Mouse (Mus musculus) thymus, postnatal 14 days (tissue): Measurements from ENCODE around the gene Sap30.
"Not testable (repeated sequence)": the region's sequence is repeated elsewhere in the genome, so short reads cannot be mapped to it uniquely, and the experiment has no call there.

ENCODE experiments used
- DNase-seq: peaks from one replicate; pipeline ENCODE4 v3.0.0; 2021

Sap30 gene

DNA sequence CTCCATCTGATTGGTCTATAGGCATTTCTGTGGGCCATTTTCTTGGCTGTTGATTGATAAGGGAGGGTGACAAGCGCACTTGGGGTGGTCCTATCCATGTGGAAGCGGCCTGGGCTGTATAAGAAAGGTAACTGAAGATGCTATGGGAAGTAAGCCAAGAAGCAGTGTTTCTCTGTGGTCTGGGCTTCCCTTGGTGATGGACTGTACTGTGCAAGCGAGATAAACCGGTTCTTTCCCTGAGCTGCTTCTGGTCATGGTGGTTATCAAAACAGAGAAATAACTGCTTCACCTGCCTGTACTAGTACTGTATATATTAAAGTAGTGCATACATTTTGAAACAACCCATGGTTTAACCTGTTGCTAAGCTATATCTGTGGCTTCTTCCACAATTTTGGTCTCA lies 4.2 kb upstream of the Sap30 start:
- no peak for DNase-seq

DNA sequence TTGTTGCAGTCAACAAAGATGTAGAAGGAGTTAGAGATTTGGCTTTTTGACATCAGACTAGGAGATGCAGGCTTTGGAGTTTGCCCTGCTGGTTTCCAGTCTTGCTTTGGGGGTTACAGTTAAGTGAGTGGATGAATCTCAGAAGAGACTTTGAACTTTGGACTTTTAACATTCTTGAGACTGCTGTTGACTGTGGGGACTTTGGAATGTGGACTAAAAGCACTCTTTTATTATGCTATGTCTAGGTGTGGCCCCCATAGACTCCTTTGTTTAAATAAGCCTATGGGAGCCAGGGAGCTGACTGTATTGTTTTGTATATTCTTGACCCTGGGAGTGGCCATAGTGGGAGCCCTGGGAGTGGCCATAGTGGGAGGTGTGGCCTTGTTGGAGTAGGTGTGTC lies 2.2 kb upstream of the Sap30 start:
- DNase-seq = no peak

DNA sequence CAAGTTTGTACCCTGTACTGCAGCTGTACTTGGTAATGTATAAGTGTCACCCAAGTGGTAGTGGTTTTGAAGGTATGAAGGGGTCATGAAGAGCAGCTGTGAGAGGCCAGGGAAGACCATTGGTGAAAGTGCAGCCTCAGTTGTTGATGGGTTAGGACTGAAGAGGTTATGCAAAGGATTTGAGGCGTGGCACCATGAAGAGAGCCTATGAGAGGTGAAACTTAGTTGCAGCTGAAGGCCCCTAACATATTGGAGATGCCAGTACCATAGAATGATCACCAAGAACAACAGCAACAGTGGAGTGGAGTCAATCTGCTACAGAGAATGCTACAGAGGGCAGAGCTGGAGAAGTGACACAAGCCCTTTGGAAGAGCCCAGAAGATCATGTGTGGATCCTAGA lies 1.7 kb upstream of the Sap30 start:
- DNase-seq = no peak

DNA sequence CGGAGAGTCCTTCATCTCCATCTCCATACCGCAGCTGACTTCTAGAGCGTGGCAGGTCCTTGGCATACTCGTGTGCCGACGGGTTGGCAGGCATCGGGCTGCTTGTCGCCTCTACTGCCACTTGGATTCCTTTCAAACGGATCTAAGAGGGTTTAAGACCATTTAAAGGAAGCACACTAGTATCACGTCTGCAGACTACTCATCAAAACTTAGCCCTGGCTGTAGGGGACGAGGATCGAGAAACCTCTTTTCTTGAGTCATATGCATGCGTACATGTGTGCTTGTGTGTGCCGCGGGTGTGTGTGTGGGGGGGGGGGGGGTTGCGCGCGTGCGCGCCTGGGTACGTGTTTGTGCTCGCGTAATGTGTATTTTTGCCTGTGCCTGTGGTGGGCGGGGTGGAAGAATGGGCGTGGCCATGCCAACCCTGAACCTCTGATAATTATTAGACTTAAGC lies 679 bp upstream of the Sap30 start:
- peak; percentile 79 for DNase-seq

DNA sequence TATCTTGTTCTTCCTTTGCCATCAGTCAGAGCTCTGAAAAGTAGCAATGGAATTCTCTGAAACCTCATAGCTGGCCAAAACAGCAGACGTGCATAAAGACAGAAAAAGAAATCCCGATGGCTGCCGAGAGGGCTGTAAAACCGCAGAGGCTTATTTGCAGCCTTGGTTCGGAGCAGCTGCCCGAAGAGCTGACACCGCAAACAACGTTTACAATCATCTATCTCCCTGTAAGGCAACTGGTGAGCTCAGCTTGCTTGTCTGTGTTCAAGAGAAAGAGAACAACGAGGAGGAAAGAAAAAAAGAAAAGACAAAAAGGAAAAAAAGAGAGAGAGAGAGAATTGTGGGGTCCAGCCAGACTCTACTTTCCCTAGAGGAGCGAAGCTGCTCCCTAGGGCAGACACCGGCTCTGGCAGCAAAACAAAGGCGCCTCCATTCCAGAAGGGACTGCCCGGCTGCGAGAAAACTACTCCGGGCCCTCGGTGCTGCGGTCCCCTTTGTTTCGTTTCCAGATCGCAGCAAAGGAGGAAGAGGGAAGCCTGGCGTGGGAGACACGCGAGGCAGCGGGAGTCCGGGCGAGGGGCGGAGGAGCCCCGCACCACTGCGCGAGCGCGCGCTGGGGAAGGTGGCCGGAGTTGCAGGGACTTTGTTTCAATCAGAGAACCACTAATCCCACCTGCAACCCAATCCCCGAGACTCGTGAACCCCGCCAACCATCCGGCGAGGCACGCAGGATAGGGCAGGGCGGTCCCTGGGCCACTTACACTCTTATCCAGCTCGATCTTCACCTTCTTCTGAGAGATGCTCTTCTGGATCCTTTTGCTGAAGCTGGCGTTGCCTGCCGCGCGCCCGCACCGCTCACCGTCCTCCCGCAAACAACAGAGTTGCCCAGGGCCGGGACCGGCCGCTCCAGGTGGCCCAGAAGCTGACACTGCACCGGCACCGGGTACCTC lies 894 bp downstream of the Sap30 start:
- DNase-seq = peak; percentile 61

DNA sequence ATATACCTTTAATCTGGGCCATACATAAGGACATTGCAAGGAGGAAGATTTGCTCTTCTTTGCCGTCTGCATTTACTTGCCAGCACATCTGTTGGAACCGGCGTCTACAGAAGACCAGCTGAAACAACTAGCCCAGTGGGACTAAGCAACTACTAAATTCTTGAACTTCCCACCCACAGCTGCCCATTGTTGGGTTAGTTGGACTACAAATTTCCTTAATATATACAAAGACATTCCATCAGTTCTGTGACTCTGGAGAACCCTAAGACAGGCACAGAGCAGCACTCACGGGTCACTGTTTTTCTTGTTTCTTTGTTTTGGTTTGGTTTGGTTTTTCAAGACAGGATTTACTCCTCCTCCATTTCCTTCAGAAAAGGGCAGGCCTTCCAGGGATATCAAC lies 7.1 kb downstream of the Sap30 start:
- DNase-seq = no peak

DNA sequence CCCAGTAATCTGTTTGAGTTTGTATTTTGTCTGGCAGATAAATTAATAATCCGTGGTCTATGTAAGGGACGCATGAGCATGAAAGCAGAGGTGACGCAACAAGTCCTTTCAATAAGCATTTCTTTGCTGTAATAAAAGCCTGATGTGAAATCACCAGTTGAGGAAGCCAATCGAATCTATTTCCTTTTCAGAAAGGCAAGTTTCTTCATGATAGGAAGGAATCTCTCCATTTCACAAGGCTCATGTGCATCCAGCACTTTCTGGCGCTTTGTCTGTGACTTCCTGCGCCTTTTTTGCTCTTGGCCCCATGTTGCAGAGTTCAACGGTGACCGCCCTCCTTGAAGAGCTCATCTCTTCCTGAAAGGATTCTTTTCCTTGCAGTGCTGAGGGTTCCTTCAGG lies 8.0 kb downstream of the Sap30 start:
- DNase-seq = no peak

DNA sequence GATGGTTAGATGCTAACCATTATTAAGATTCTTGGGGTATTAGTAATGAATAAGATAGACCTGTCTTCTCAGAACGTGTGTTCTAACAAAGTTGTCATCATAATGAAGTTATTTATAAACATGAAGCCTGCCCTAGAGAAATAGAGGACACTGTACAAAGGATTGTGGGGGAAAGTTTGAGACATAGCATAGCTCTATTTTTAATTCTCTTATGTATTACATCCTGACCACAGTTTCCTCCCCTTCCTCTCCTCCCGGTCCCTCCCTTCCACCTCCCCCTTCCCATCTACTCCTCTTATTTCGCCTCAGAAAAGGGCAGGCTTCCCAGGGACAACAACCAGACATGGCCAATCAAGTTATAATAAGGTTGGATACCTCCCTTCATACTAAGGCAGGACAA lies 9.3 kb downstream of the Sap30 start:
- no peak for DNase-seq

DNA sequence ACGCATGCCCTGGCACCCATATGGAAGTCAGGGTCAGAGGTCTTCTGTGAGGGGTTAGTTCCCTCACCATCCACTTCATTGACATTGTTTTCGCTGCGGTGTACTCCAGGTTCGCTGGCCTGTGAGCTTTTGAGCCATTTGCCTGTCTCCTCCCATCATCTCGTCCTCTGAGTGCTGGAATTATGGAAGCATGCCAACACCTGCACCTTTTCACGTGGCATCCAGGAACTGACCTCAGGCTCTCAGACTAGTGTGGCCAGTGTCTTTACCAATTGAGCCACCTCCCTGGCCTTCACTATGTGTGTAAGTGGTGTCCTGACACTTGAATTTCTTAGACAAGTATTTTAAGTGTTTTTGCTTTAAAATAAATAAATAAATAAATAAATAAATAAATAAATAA lies 13.9 kb downstream of the Sap30 start:
- no peak for DNase-seq

DNA sequence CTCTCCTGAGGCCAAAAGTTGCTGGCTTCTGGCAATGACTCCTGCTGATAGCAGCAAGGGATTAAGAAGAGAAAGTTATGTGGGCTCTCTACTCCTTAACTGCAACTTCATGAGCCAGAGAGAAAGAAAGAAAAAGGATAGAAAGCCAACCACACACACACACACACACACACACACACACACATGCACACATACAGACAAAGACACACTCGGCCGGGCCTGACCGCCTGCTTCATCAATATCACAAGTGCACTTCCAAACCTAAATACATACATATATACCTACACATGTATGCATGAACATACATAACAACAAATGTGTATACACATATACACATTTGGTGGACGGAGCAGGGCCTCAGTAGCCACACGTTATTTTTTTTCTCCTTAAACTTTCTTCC lies 16.8 kb downstream of the Sap30 start:
- no peak for DNase-seq

DNA sequence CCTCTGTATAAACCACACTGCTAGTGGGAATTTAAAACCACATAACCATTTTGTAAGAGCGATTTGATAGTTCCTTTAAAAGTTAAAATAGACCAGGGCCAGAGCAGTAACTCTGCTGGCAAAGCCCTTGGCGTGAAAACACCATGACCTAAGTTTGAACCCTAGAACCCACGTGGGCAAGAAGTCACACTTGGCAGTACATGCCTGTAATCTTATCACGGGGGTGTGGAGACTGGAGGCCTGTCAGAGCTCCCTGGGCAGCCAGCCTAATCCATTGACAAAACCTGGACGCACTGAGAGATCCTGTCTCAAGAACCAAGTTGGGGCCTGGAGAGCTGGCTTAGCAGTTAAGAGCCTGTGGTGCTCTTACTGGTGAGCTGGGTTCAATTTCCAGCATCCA lies 19.0 kb downstream of the Sap30 start:
- no peak for DNase-seq

DNA sequence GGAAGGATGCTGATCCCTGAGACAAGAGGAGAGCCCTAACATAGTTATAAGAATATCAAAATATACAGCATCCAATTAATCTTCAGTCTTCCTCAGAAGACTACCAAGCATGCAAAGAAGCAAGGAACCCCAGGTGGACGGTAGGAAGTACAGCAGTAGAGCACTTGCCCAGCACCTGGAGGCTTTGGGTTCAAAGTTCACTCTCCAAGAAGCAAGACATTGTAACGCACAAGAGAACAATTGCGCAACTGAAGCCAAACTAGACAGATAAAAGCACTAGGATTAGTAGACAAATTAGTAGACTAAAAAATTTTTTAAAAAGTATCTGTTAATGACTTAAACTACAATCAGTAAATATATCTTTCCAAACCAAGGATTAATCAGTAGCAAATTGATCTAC lies 23.9 kb downstream of the Sap30 start:
- DNase-seq = no peak

DNA sequence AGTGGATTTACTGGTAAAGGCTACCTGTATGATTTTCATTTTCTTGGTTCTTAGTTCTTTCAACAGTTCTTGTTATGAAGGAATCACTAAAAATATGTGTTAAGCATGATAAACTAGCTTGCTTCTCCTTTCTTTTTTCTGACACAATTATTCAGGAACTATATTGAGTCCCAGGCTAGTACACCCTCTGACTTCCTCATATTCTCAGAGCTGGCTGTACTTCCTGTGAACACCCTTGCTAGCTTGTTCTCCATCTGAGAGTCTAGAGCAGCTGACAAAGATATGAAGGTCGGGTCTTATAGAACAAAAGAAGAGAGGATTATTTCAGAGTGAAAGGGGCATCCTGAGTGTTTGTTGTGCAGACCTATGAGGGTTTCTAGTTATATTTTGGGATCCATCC lies 24.8 kb downstream of the Sap30 start:
- no peak for DNase-seq

DNA sequence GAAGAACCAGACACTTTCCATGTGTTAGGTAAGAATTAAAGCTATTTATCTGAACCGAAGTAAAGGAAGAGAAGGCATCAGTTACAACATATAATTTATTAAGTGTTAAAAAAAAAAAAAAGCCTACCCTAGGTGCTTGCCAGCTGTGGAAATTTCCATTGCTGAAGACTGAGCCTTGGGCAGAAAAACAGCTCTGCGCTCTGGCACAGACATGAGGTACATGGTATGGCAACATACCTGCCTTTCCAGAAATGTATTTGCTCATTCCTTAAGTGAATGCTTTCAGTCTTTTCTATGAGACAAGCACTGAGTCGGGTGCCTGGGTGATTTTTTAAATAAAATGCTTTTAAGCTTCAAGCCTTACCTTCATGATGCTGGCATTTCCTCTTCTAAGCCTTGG lies 29.7 kb downstream of the Sap30 start:
- no peak for DNase-seq

DNA sequence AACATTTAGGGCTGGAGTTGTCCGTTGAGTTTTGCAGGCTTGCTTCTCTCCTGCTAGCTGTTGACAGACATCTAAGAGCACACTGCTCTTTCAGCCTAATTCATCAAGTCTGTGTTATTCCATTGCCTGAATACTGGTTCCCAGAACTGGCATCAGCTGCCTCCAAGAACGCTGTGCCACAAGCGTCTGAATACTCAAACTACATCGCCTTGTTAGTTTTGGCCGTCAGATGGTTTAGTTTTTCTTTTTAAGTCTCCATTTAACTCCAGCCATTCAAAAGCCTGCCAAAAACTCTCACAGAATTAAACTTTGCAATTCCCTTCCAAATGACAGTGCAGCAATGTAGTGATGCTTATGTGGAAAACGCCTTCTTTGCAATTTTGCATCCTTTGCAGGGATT lies 30.5 kb downstream of the Sap30 start:
- DNase-seq = no peak

DNA sequence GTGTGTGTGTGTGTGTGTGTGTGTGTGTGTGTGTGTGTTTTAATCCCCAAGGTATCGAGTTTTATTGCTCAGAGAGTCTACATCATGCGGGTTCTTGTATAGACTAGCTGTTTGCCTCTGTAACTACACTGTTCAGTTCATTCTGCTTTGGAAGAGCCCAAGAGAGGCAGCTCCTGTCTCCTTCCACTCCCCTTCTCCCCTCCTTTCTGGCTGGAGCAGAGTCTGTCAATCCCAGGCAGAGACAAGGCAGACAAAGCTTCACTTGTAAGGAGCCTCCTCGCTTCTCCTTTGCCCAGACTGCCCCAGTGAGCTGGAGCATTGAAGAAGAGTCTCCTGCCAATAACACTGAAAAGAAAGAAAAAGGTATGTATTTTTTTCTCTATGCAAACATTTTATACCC lies 31.9 kb downstream of the Sap30 start, which contains the start of gene Scrg1:
Scrg1 (plus strand) TSS at position 159 of the 400 bp plus-strand sequence.
- no peak for DNase-seq

DNA sequence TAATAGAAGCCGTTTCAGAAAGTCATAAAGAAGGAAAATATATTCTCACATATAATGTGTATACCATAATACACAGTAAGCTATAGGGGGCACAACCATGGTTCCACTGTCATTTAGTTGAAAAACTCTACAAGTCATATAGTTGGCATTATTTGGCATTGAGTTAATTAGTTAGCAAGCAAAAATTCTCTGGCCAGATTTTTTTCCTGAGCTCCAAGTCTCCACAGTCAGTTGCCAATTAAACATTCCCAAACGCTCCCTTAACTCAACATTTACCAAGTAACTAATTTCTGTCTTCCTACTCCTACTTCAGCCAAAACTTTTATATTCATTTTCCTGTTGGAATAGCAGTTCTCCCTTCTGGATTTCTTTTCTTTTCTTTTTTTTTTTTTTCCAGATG lies 34.3 kb downstream of the Sap30 start:
- no peak for DNase-seq

DNA sequence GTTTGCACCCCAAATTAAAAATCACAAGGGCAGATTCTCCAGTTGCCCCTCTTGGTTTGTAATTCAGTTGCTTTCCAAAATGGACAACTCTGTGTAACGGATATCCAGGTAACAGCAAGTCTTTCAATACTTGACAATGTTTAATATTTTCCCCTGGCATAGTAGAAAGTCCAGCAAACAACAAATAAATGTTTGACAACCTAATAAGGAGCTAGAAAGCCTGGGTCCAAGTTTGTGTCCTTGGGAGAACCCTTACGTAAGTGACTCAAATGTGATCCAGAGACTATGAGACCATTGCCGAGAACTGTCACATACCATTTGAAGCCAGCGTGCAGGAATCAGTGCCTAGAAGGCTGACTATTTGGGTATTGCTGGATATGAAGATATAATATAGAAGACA lies 35.8 kb downstream of the Sap30 start:
- no peak for DNase-seq

DNA sequence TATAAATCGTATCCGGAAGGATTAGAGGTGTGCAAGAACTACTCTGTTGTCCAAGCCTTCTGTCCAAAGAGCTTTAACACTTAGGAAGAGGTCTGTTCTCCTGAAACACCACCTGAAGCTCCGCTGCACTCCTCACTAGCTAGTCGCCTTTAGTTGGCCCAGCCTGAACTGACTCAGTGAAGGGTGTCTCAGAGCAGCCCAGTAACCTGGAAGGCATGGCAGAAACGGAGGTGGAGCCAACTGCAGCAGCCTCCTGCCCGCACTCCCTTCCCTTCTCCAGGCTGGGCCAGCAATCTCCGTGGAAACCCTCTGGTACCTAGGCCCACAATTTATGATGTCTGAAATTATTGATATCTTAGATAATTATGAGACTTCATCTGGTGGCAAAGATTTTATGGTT lies 36.9 kb downstream of the Sap30 start:
- no peak for DNase-seq

DNA sequence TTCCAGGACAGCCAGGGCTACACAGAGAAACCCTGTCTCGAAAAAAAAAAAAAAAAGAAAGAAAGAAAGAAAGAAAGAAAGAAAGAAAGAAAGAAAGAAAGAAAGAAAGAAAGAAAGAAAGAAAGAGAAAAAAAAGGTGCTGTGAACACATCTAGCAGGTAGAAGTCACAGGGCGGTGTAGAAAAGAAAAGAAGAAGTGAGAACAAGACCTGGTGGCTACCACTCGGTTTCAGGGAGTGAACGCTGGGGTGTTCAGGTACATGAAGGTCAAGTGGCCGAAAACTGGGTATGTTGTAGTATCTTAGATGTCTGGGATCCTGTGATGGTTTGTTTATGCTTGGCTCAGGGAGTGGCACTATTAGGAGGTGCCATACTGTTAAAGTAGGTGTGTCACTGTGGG lies 41.8 kb downstream of the Sap30 start:
- not testable (repeated sequence) for DNase-seq

DNA sequence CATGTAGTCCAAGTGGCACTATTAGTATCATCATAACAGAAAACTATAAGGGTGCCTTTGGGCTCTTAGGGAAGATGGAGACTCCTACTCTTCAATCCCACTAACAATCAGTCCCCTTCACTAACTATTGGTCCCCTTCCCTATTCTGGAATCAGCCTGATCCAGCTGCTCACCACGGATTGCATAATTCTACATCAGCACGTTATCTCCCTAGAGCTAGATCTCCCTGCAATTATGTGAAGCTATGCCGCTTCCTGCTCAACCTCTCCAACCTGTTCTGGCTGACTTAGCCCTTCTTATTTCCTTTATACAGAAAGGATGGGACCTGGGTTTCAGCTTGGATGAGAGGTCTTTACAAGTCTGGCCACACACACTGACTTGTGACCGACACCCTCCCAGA lies 44.4 kb downstream of the Sap30 start:
- DNase-seq = no peak

DNA sequence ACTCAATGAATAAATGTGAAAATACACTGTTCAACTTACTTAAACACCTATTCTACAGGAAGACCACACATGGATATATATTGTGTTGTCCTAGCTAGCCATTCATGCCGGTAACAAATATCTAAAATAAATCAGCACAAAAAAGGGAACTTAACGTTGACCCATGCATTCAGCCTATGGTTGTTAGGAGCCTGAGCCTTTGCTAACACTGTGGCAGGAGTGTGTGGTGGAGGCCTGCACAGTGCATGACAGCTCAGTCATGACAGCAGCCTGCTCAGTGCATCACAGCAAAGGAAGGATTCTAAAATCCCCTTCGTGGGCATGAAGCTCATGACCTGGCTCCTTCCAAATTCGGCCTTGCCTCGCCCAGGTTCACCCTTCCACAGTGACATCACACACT lies 46.1 kb downstream of the Sap30 start:
- no peak for DNase-seq

DNA sequence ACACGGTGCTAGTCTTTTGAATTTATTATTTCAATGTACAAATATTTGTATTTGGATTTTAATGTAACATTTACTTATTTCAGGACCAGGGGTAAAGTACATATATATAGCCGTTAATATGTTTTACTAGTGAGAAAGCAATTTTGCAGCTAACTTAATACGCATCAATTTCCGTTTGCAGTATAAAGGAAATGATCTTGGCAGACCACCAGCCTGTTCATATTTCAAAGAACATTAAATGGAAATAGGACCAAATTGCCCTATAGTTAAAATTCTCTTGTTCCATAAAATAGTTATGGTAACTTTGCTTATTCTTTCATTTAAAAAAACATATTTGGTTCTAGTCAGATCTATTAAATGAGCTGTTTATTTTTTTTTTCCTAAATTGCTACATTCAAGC lies 46.5 kb downstream of the Sap30 start:
- DNase-seq = no peak

DNA sequence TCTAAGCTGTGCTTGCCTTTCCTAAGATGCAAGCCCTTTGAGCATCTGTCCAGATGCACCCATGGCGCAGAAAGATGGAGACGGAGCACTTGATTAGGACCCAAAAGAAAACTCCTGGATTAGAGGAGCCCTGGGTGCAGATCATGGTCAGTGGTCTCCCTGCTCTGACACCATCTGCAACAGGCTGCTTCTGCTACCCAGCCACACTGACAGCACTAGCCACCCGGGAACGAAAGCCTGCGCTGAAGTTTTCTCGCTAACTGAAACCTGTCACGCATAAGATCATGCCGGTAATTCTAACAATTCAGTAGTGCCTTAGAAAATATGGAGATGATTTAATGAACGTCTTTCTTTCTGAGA lies 51.2 kb downstream of the Sap30 start:
- no peak for DNase-seq

DNA sequence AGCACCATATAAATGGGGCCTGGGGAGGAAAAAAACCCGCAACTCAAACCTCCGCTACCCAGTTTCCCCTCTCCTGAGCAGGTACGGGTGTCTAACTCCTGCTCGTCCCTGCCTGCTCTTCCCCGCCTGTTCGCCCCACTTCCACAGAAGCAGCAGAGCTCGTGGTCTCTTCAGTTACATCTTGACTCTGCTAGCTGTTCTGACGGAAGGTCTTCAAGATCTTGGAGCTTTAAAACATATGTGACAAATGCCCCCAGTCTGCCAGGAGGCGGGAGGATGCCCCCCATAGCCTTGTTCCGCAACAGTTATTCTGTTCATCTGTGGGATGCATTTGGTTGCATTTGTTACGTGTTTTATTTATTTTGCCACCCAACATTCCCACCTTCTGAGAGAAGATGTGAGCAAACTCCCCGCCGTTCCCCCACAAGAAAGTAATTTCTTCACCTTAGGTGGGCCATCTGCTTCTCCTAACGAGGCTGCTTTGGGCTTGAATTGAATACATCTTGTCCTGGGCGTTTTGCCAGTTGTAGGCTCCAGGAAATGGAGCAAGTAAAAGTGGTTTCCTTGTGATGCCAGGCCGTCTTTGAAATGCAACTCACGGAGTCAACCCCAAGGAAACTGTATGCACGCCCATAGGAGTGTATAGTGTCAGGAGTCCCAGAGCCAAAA lies 51.8 kb downstream of the Sap30 start:
- no peak for DNase-seq
